Mouse (Mus musculus) hindbrain, embryonic 14.5 days (tissue): ENCODE measurements at regions not wholly inside any gene's neighbourhood (a gene's known extent, or its start where the extent isn't known, plus 50 kb on each side); places are given as distances from the start of the nearest gene placed in this dataset.

Experiments
- ATAC-seq: fragments of 200-750 bp; cut with Nextera tagmentation; 2 replicates; pipeline ENCODE4 v1.8.0; 2017; ENCODE audit warnings: moderate number of reproducible peaks, mild to moderate bottlenecking, moderate TSS enrichment, moderate library complexity; ENCODE audit not compliant: low FRiP score
- DNase-seq: peaks from one replicate; pipeline ENCODE4 v3.0.0-alpha.2; 2015; ENCODE audit warnings: low spot score
- H3K27ac ChIP-seq: fragments of 300-500 bp; sonication (generic); 2 replicates; pipeline ENCODE4 v1.5.1; 2014; ENCODE audit warnings: mild to moderate bottlenecking, moderate library complexity
- H3K27me3 ChIP-seq: fragments of 300-500 bp; sonication (generic); 2 replicates; pipeline ENCODE4 v1.6.1; 2014; ENCODE audit warnings: mild to moderate bottlenecking, low read length, mixed read lengths; ENCODE audit not compliant: control insufficient read depth, insufficient read depth
- H3K36me3 ChIP-seq: fragments of 300-500 bp; sonication (generic); replicated peaks from 2 replicates; pipeline ENCODE4 v1.6.1; 2014; ENCODE audit not compliant: control insufficient read depth, insufficient read depth
- H3K4me1 ChIP-seq: fragments of 300-500 bp; sonication (generic); replicated peaks from 2 replicates; pipeline ENCODE4 v1.6.1; 2014; ENCODE audit warnings: antibody characterized with exemption, low read length, mixed read lengths; ENCODE audit not compliant: control insufficient read depth, insufficient read depth
- H3K4me2 ChIP-seq: fragments of 300-500 bp; sonication (generic); replicated peaks from 2 replicates; pipeline ENCODE4 v1.6.1; 2014; ENCODE audit warnings: mild to moderate bottlenecking, moderate library complexity
- H3K4me3 ChIP-seq: fragments of 300-500 bp; sonication (generic); replicated peaks from 2 replicates; pipeline ENCODE4 v1.5.1; 2014; ENCODE audit warnings: mild to moderate bottlenecking, low read length
- H3K9ac ChIP-seq: fragments of 300-500 bp; sonication (generic); 2 replicates; pipeline ENCODE4 v1.6.1; 2014
- H3K9me3 ChIP-seq: fragments of 300-500 bp; sonication (generic); 2 replicates; pipeline ENCODE4 v1.6.1; 2016; ENCODE audit warnings: low read length; ENCODE audit not compliant: control insufficient read depth
- WGBS: fragments of 180-500 bp; shearing (Covaris S2); extraction: QIAGEN DNeasy Blood & Tissue Kit; methylation state at CpG from one replicate; pipeline ENCODE4 v1.1.7; 2014; 5-methylcytosine and 5-hydroxymethylcytosine counted together

DNA sequence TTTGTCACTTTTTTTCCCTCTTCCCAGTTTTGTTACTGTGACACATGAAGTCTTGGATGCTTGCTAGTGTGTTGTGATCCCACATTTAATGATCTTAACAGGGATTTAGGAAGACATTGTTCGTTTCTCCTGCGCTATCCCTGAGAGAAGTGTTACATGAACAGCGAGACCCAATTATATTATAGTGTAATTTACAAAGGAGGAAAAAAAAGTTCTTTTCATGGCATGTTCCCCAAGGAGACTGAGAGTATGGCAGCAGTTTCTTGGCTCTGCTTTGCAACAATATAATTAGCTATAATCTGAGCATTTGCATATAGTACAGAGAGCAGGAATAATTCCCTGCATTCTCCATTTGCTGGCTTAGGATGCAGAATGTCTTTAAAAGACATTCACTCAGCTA is 168.6 kb downstream of the Insc start:
- no peaks in the 10 kb centered on the region for H3K4me1 ChIP-seq
- no peak overlapping the region for H3K4me2 ChIP-seq
- peaks cover 10% of the 10 kb centered on the region; the same call in 1 of the 2 replicates for H3K9me3 ChIP-seq
- H3K27me3 ChIP-seq = no peaks in the 10 kb centered on the region
- H3K9ac ChIP-seq = no peak overlapping the region
- 63% methylated on average over 3 of the region's 3 CpGs for WGBS
- ATAC-seq = no peak
- no peak overlapping the region for H3K4me3 ChIP-seq
- DNase-seq = no peak
- no peak overlapping the region for H3K27ac ChIP-seq
- no peaks in the 10 kb centered on the region for H3K36me3 ChIP-seq

- WGBS = 4% methylated on average over 3 of the region's 3 CpGs
- H3K27me3 ChIP-seq = peaks cover 3% of the 10 kb centered on the region; the same call in 1 of the 2 replicates
- H3K4me3 ChIP-seq = no peak overlapping the region
- H3K4me2 ChIP-seq = no peak overlapping the region
- no peaks in the 10 kb centered on the region for H3K36me3 ChIP-seq
- H3K9me3 ChIP-seq = no peaks in the 10 kb centered on the region
- no peaks in the 10 kb centered on the region for H3K4me1 ChIP-seq
- no peak overlapping the region for H3K9ac ChIP-seq
- DNase-seq = peak; percentile 82
- peak; percentile 65; the same call in 1 of the 2 replicates for ATAC-seq
- H3K27ac ChIP-seq = no peak overlapping the region
Observed at GRCm38 (mm10) chr7:114922155-114922554, 178.7 kb downstream of the Insc start.

DNA sequence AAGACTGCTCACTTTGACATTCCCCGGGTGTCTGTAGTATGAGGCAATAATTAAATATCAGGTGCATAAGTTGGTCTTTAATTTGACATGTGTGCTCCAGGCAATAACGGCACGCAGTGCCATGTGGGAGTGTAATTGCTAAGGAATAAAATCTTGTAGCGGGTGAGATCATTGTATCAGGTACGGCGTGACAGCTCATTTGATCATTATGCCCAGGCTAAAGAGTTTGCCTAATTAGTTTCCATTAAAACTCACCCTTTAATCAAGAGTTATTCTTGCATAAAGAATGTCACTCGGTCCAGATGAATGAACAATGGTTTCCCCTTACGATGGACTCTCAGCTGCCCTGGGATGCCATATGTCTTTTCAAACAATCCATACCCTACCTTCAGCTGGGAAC is 190.4 kb downstream of the Insc start:
- 39% methylated on average over 8 of the region's 8 CpGs for WGBS
- Histone ChIP-seq H3K27ac (no peak overlapping the region), H3K9me3 (no peaks in the 10 kb centered on the region), H3K4me1 (no peaks in the 10 kb centered on the region), H3K27me3 (no peaks in the 10 kb centered on the region), H3K36me3 (no peaks in the 10 kb centered on the region), H3K4me3 (no peak overlapping the region), H3K4me2 (no peak overlapping the region), H3K9ac (no peak overlapping the region)
- DNase-seq (no peak), ATAC-seq (no peak)

GRCm38 (mm10) chr7:114950759-114951158 is 207.3 kb downstream of the Insc start:
- DNase-seq (no peak), ATAC-seq (no peak)
- H3K4me1 ChIP-seq = no peaks in the 10 kb centered on the region
- H3K4me3 ChIP-seq = no peak overlapping the region
- no peaks in the 10 kb centered on the region for H3K36me3 ChIP-seq
- H3K9me3 ChIP-seq = no peaks in the 10 kb centered on the region
- no peak overlapping the region for H3K4me2 ChIP-seq
- H3K27me3 ChIP-seq = no peaks in the 10 kb centered on the region
- no peak overlapping the region for H3K9ac ChIP-seq
- no peak overlapping the region for H3K27ac ChIP-seq

GRCm38 (mm10) chr7:114963206-114963605 is 219.7 kb downstream of the Insc start:
- 52% methylated on average over 5 of the region's 5 CpGs for WGBS
- no peaks in the 10 kb centered on the region for H3K9me3 ChIP-seq
- no peak overlapping the region for H3K27ac ChIP-seq
- no peak overlapping the region for H3K4me2 ChIP-seq
- no peaks in the 10 kb centered on the region for H3K4me1 ChIP-seq
- H3K4me3 ChIP-seq = no peak overlapping the region
- ATAC-seq (no peak), DNase-seq (no peak)
- no peaks in the 10 kb centered on the region for H3K36me3 ChIP-seq
- no peak overlapping the region for H3K9ac ChIP-seq
- no peaks in the 10 kb centered on the region for H3K27me3 ChIP-seq

DNA sequence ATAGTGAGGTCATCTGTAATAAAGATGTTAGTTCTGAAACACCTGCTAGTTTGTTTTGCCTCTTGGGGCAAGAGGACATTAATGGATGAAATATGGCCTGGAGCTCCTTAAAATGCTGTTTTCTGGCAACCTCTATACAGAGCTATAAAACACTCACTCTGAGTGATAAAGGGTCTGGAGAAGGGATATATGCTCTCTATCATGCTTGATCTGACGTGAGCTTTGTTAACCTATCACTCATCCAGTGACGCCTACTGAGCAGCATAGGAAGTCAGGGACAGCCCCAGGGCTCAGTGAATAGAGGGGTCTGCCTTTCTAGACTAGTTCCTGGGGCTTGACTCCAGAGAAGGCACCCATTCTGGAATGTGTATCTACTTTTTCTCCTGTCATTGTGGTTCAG is 222.4 kb downstream of the Insc start:
- DNase-seq (no peak), ATAC-seq (no peak)
- H3K9me3 ChIP-seq = no peaks in the 10 kb centered on the region
- no peak overlapping the region for H3K4me2 ChIP-seq
- H3K36me3 ChIP-seq = no peaks in the 10 kb centered on the region
- WGBS = 35% methylated on average over 2 of the region's 2 CpGs
- no peak overlapping the region for H3K9ac ChIP-seq
- no peak overlapping the region for H3K4me3 ChIP-seq
- H3K27me3 ChIP-seq = no peaks in the 10 kb centered on the region
- H3K4me1 ChIP-seq = no peaks in the 10 kb centered on the region
- no peak overlapping the region for H3K27ac ChIP-seq

GRCm38 (mm10) chr7:114986481-114986880 is 243.0 kb downstream of the Insc start:
- no peaks in the 10 kb centered on the region for H3K9me3 ChIP-seq
- H3K4me2 ChIP-seq = no peak overlapping the region
- no peaks in the 10 kb centered on the region for H3K27me3 ChIP-seq
- no peaks in the 10 kb centered on the region for H3K36me3 ChIP-seq
- no peak overlapping the region for H3K4me3 ChIP-seq
- no peaks in the 10 kb centered on the region for H3K4me1 ChIP-seq
- 43% methylated on average over 2 of the region's 2 CpGs for WGBS
- DNase-seq = no peak
- H3K27ac ChIP-seq = no peak overlapping the region
- ATAC-seq = no peak
- no peak overlapping the region for H3K9ac ChIP-seq

DNA sequence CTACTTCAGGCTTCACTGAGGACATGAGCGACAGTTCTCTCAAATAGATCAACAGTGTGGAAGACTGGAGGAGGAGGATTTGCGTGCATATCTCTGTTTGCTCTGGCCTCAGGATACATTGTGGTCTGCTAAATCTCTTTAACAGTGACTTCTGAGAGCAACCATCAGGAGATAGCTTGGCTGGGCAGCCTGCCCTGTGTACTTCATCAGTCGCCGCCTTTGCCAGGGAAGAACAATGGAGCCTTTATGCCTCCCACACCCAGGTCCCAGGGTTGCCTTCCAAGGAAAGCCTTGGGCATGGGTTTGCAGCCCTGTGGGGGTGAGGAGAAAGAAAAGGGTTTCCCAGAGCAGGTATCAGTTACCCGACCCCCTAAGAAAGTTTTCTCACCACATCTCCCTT is 247.8 kb downstream of the Insc start:
- Histone ChIP-seq H3K9me3 (no peaks in the 10 kb centered on the region), H3K27ac (no peak overlapping the region), H3K4me3 (no peak overlapping the region), H3K9ac (no peak overlapping the region), H3K4me2 (no peak overlapping the region), H3K36me3 (no peaks in the 10 kb centered on the region), H3K4me1 (no peaks in the 10 kb centered on the region), H3K27me3 (no peaks in the 10 kb centered on the region)
- ATAC-seq (no peak), DNase-seq (peak; percentile 32)
- 61% methylated on average over 5 of the region's 5 CpGs for WGBS

DNA sequence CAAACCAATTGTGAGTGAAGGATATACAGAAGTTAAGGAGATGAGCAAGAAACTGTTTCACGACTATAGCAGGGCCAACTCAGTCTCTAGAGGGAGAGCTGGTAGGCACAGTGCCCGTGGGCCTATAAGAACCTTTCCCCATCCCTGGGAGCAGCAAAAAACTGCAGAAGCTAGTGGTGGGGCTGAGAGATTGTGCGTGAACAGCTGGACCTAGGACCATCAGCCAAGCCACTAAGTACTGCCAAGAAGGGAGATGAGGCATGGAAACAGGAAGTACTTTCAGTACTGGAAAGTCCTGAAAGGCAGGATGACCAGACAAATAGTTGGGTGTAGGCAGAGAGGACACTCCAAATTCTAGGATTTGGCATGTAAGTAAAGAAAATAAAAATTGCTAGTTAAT is 248.9 kb downstream of the Insc start:
- 93% methylated on average over 3 of the region's 3 CpGs for WGBS
- ATAC-seq = no peak
- H3K36me3 ChIP-seq = no peaks in the 10 kb centered on the region
- H3K27ac ChIP-seq = no peak overlapping the region
- H3K4me2 ChIP-seq = no peak overlapping the region
- no peak for DNase-seq
- H3K4me1 ChIP-seq = no peaks in the 10 kb centered on the region
- H3K4me3 ChIP-seq = no peak overlapping the region
- no peak overlapping the region for H3K9ac ChIP-seq
- H3K27me3 ChIP-seq = no peaks in the 10 kb centered on the region
- H3K9me3 ChIP-seq = no peaks in the 10 kb centered on the region

- no peaks in the 10 kb centered on the region for H3K36me3 ChIP-seq
- 83% methylated on average over 7 of the region's 7 CpGs for WGBS
- no peak overlapping the region for H3K4me2 ChIP-seq
- H3K4me3 ChIP-seq = no peak overlapping the region
- ATAC-seq (no peak), DNase-seq (no peak)
- H3K27me3 ChIP-seq = no peaks in the 10 kb centered on the region; the same call in 1 of the 2 replicates
- no peak overlapping the region for H3K9ac ChIP-seq
- no peaks in the 10 kb centered on the region for H3K9me3 ChIP-seq
- H3K27ac ChIP-seq = no peak overlapping the region
- H3K4me1 ChIP-seq = no peaks in the 10 kb centered on the region
Observed at GRCm38 (mm10) chr7:115000796-115001524, 257.5 kb downstream of the Insc start.
